Mouse (Mus musculus): ENCODE data around the gene Olfr1006.
"Not testable (repeated sequence)": the region's sequence is repeated elsewhere in the genome, so short reads cannot be mapped to it uniquely, and the experiment has no call there.

The Olfr1006 gene

DNA sequence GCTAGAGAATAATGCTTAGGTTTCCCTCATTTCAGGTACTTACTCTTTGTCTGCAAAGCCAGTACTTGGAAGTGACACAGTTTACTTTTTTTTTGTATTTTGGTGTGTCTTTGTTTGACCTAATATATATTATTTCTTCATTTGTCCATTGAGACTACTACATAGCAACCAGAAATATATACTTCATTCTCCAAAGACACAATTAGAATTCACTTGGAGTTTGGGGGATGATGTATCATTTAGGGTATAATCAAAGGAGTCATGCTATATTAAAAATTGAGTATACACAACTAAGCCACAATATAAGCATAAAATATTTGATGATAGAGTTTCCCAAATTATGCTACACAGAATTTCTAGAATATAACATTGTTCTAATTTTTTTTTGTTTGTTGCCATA is at the start of gene Olfr1006:
Gene Olfr1006 (minus strand): TSS at position 101 of the 400 bp plus-strand sequence.
- no peak for DNase-seq

DNA sequence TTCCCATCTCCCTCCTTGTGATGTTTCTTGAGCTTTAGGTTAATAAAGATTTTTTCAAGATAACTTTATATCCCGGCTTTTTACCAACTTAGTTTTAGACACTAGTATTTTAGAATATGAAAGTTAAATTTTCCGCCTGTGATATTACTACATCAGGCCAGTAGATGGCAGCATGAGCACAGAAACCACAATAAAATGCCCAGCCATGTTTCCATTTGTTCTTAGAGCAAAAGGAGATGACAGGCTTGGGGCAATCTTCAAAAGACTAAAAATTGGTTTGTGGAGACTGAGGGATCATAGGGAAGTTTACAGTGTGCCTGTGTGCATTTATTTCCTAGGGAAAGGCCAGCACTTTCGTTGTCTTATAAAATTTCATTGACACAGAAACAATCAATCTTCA is 47.2 kb upstream of the Olfr1006 start:
- peak; percentile 36 to 51 for DNase-seq

DNA sequence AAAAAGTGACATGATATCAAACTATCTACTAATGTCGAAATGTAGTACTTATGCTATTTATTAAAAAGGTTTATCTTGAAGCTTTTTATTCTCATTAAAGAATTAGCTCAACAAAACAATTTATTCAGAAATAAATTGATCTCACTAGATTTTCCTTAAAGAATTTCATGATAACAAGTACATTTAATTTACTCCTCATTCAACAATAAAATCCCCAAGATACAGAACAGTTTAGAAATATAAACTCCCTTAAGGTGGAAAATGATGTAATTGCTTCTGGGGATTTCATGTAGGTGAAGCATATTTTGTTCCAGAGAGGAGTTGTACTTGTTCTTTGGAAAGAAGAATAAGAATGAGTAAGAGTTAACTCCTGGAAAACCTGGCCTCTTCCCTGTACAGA is 36.6 kb upstream of the Olfr1006 start, which contains the start of gene Olfr1009:
Gene Olfr1009 (plus strand): TSS at position 301 of the 400 bp plus-strand sequence.
- no peak for DNase-seq

DNA sequence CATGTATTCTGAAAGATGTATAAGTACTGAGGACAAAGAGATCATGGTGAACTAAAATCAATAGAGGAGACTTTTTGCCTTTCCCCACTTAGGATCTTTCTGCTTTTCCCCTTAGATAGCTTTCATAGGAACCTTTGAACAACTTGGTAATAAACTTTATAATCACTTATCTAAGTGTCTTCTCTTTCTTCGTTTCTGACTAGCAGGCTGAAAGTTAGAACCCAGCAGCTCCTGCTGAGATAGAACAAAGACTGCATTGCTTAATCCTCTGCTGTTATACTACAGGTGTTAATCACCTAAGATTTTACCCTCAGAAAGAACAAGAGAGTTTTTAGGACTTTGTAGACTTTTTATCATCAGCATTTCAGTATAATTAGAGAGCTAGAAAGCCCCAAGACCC is 32.6 kb upstream of the Olfr1006 start:
- no peak for DNase-seq

DNA sequence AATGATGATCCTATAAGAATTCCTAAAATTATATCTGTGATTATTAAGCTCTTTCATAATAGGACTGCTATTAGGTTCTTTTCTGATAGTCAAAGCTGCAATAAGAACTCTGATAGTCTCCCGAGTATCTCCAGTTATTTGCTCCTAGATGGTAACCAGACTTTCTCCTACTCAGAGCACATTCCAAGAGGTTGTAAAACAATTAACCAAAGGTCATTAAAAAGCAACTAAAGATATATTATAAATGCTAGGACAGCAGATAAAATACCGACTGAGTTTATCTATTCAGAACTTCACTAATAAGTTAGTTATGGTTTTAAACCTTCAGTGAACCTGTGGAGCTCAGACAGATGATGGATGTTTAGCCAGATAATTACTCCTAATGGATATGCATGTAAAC is 32.1 kb upstream of the Olfr1006 start:
- not testable (repeated sequence) for DNase-seq

DNA sequence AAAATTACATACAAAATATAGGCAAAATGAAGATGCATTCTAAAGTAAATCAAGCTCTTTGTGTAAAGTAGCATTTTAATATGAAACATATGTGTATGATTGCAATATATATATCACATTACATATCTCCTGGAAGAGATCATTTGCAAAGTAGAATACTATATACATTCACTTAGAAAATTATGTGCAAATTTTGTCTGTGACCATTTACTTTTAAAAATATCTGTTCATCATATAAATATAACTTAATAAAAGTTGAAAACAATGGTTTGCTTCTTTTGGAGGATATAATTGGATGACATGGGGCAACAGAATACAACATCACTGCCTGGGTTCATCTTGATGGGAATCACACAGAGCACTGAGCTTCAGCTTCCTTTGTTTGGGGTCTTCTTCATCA is 10.6 kb upstream of the Olfr1006 start, which contains the start of gene Olfr1008:
Gene Olfr1008 (plus strand): TSS at position 301 of the 400 bp plus-strand sequence.
- DNase-seq: no peak

DNA sequence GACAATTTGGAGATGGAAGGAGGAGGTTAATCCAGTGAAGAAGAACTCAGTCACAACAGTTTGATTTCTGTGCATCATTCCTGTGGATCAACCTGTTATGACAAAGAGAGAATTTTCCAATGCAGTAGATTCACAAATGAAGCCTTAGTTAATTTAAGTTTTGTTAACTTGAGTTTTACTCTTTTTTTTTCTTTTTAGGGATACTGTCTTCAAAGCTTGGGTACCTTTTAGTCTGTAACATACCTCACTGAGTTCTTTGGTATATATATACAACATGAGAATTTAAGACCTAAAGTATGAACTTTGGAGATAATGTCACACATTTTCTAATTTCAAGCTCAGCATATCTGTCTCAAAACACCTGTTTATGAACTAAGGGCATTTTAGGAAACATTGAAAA is 14.2 kb downstream of the Olfr1006 start, which contains the start of gene Olfr154:
Gene Olfr154 (minus strand): TSS at position 101 of the 400 bp plus-strand sequence.
- DNase-seq: not testable (repeated sequence)

DNA sequence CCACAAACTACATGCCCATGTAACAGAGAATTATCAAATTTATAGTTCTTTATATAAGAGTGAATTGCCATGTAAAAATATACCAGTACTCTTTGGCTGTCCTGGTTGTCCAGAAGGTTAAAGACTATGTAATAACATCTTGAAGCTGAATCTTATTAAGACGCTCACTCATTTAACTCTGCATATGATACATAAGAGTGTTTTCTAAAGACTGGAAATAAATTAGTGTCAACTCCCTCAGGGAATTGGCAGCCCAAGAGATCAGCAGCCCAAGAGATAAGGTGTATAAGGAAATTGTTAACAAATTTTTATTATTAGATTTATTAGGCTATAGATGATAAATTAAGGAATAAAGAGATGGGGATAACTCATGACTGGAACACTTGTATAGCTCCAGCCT is 28.0 kb downstream of the Olfr1006 start, which contains the start of gene Olfr1002:
Gene Olfr1002 (minus strand): TSS at position 101 of the 400 bp plus-strand sequence.
- no peak for DNase-seq

Data from cerebellum, postnatal 14 days (tissue).